Comparison of ENCODE assay signal across 1 mouse cellular context in genomic region chr11:87448081-87448475, GRCm38 (mm10).
TF ChIP-seq lines count a peak whose summit lies in the region.

No protein-coding gene starts in this region.

TF ChIP-seq in CH12.LX, 34 proteins besides CTCF, POLR2A, EP300 and RAD21 (continued from another document):
- TF ChIP-seq MXI1 (IDR thresholded peaks at IDR 0.05; ENCODE audit: low read depth, low read length) (0 out of 2 replicates have a peak, but pooled peaks have one; percentile 47), SIN3A (IDR thresholded peaks at IDR 0.05; ENCODE audit: low read length) (peak; percentile 45; the same call in 1 of the 2 replicates)
